Mouse (Mus musculus) small intestine, adult 2 months (tissue): ENCODE measurements around the gene Zfp691.

ENCODE experiments used
- CTCF ChIP-seq: fragments of 200-500 bp; IDR thresholded peaks from 2 replicates; pipeline ENCODE4 v1.5.1; 2012; ENCODE audit warnings: low read depth, mild to moderate bottlenecking, control low read depth, inconsistent platforms, low read length, moderate library complexity, mixed read lengths; ENCODE audit not compliant: insufficient replicate concordance, insufficient read length; ENCODE audit errors: extremely low read depth
- POLR2A ChIP-seq: fragments of 200-500 bp; IDR thresholded peaks from 2 replicates; pipeline ENCODE4 v1.6.1; 2012; ENCODE audit warnings: low read depth, mild to moderate bottlenecking, control low read depth, inconsistent platforms, low read length, moderate library complexity

DNA sequence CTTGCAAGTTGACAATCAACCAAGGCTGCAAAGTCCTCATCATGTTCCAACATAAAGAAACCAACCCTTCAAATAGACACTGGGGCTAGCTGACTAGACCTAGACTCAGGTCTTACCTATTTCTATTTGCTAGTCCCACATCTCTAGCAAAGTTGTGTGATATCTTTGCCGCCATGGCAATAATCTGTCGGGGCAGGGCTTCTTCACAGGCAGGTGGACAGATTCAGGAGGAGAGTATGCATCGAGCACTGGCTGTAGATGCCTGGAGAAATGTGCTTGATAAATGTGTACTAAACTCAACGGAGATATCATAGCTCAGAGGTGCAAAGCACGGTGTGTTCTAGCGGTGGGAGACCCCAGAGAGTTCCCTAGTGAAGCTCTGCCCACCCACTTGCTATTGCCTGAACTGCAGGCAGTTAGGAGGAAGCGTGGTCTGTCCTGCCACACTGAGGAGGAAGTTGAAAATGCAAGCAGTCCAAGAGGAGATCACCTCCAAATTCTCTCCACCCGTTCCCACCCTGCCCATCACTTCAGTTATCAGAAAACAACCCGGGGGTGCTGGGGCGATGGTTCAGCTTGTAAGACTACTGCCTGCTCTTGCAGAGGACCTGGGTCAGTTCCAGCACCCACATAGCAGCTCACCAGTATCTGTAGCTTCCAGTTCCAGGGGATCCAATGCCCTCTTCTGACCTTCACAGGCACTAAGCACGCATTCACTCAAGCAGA is 14.2 kb upstream of the Zfp691 start:
- TF ChIP-seq CTCF, result no peak
- TF ChIP-seq POLR2A, result no peak
